Mouse (Mus musculus): ENCODE results near the gene Bean1. TPM values are rescaled to one million over a fixed set of nuclear protein-coding genes. Genes with fewer than 3 reads are reported as not detected.
A peak's percentile ranks its signal among the peaks of the same experiment; 100 is the strongest.

The Bean1 gene
- polyA plus RNA-seq, 1 experiment from 2014 or later: 0.23 TPM

- 85% methylated on average over 4 of the region's 4 CpGs for WGBS
- Histone ChIP-seq H3K27ac (no peak overlapping the region), H3K9me3 (no peaks in the 10 kb centered on the region), H3K4me1 (peaks cover 7% of the 10 kb centered on the region; the same call in 1 of the 2 replicates), H3K36me3 (no peaks in the 10 kb centered on the region), H3K27me3 (ENCODE audit: insufficient read depth, poor library complexity, severe bottlenecking) (peaks cover 16% of the 10 kb centered on the region), H3K4me3 (no peak overlapping the region)
- no peak for DNase-seq (ENCODE audit: low spot score)
Observed at GRCm38 (mm10) chr8:104186827-104187226, 16.6 kb downstream of the Bean1 start.

- H3K9me3 ChIP-seq: no peaks in the 10 kb centered on the region
- H3K27ac ChIP-seq: no peak overlapping the region
- no peak overlapping the region for H3K4me3 ChIP-seq
- no peak for DNase-seq (ENCODE audit: low spot score)
- H3K36me3 ChIP-seq: no peaks in the 10 kb centered on the region
- WGBS: 87% methylated on average over 6 of the region's 6 CpGs
- peaks cover 8% of the 10 kb centered on the region; the same call in 1 of the 2 replicates for H3K27me3 ChIP-seq (ENCODE audit: insufficient read depth, poor library complexity, severe bottlenecking)
- peaks cover 7% of the 10 kb centered on the region; the same call in 1 of the 2 replicates for H3K4me1 ChIP-seq
Observed at GRCm38 (mm10) chr8:104187622-104188021, 17.4 kb downstream of the Bean1 start.

- 56% methylated on average over 5 of the region's 5 CpGs for WGBS
- Histone ChIP-seq H3K4me1 (peaks cover 7% of the 10 kb centered on the region; the same call in 1 of the 2 replicates), H3K36me3 (no peaks in the 10 kb centered on the region), H3K9me3 (no peaks in the 10 kb centered on the region), H3K27me3 (ENCODE audit: insufficient read depth, poor library complexity, severe bottlenecking) (peaks cover 6% of the 10 kb centered on the region; the same call in 1 of the 2 replicates), H3K4me3 (no peak overlapping the region), H3K27ac (no peak overlapping the region)
- DNase-seq (ENCODE audit: low spot score): peak; percentile 53
Observed at GRCm38 (mm10) chr8:104188459-104188858, 18.2 kb downstream of the Bean1 start.

- no peak overlapping the region for H3K4me3 ChIP-seq
- DNase-seq (ENCODE audit: low spot score): no peak
- 73% methylated on average over 6 of the region's 6 CpGs for WGBS
Observed at GRCm38 (mm10) chr8:104190777-104191468, 20.7 kb downstream of the Bean1 start.

DNA sequence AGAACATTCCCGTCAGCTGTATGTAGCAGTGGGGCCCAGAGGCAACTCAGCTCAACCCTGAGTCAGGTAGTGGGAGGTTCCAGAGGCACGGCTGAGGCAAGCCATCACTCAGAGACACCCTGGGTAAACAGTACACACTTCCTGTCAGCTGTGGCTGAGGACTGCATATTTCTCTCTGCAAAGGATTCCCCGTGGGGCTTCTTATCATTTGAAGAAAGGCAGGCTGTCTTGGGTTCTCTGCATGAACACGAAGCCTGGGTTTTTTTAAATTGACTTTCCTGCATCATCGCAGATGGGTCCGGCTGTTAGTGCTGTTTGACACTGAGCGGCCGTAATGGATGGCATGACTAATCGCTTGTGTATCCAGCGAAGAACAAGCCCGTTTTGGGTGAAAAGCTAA is 21.3 kb downstream of the Bean1 start:
- no peak overlapping the region for H3K4me3 ChIP-seq
- H3K4me1 ChIP-seq: peaks cover 7% of the 10 kb centered on the region; the same call in 1 of the 2 replicates
- H3K9me3 ChIP-seq: no peaks in the 10 kb centered on the region
- peak; percentile 76 for DNase-seq (ENCODE audit: low spot score)
- WGBS: 25% methylated on average over 11 of the region's 11 CpGs
- H3K27me3 ChIP-seq (ENCODE audit: insufficient read depth, poor library complexity, severe bottlenecking): no peaks in the 10 kb centered on the region
- H3K27ac ChIP-seq: no peak overlapping the region
- no peaks in the 10 kb centered on the region for H3K36me3 ChIP-seq

More at GRCm38 (mm10) chr8:104190777-104191468, 20.7 kb downstream of the Bean1 start:
- Histone ChIP-seq H3K4me1 (peaks cover 7% of the 10 kb centered on the region; the same call in 1 of the 2 replicates), H3K27ac (no peak overlapping the region), H3K36me3 (no peaks in the 10 kb centered on the region), H3K27me3 (ENCODE audit: insufficient read depth, poor library complexity, severe bottlenecking) (no peaks in the 10 kb centered on the region), H3K9me3 (no peaks in the 10 kb centered on the region)

DNA sequence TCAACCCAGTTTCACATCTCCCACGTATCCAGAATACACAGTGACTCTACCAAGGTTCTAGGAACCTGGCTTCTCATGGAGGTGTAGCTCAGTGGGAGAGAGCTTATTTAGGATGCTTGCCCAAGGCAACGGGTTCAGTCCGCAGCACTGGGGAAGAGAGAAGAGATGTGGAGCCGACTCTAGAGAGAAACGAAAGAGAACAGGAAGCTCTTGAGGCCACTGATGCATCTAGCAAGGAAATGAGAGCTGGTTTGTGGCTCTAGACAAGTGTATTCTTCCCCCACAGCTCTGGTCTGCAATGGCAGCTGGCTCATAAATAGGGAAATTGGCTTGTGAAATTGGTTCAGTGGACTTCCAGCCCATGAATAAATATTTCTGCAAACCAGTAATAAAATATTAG is 29.6 kb downstream of the Bean1 start:
- 80% methylated on average over 5 of the region's 5 CpGs for WGBS

GRCm38 (mm10) chr8:104201622-104202021 is 31.4 kb downstream of the Bean1 start:
- no peak for DNase-seq (ENCODE audit: low spot score)
- H3K27ac ChIP-seq: no peak overlapping the region
- H3K4me1 ChIP-seq: no peaks in the 10 kb centered on the region
- H3K9me3 ChIP-seq: no peaks in the 10 kb centered on the region
- H3K36me3 ChIP-seq: no peaks in the 10 kb centered on the region
- H3K27me3 ChIP-seq (ENCODE audit: insufficient read depth, poor library complexity, severe bottlenecking): peaks cover 5% of the 10 kb centered on the region; the same call in 1 of the 2 replicates
- no peak overlapping the region for H3K4me3 ChIP-seq
- 75% methylated on average over 3 of the region's 3 CpGs for WGBS

More for the DNA sequence above, 29.6 kb downstream of the Bean1 start:
- no peak overlapping the region for H3K27ac ChIP-seq
- H3K36me3 ChIP-seq: no peaks in the 10 kb centered on the region
- no peaks in the 10 kb centered on the region for H3K4me1 ChIP-seq
- H3K9me3 ChIP-seq: no peaks in the 10 kb centered on the region
- H3K4me3 ChIP-seq: no peak overlapping the region
- DNase-seq (ENCODE audit: low spot score): no peak
- peaks cover 5% of the 10 kb centered on the region; the same call in 1 of the 2 replicates for H3K27me3 ChIP-seq (ENCODE audit: insufficient read depth, poor library complexity, severe bottlenecking)

- H3K9me3 ChIP-seq: no peaks in the 10 kb centered on the region
- WGBS: 87% methylated on average over 4 of the region's 4 CpGs
Observed at GRCm38 (mm10) chr8:104202320-104202719, 32.1 kb downstream of the Bean1 start.

GRCm38 (mm10) chr8:104205292-104205691 is 35.0 kb downstream of the Bean1 start:
- H3K27me3 ChIP-seq (ENCODE audit: insufficient read depth, poor library complexity, severe bottlenecking): peaks cover 11% of the 10 kb centered on the region; the same call in 1 of the 2 replicates
- no peaks in the 10 kb centered on the region for H3K4me1 ChIP-seq
- H3K4me3 ChIP-seq: no peak overlapping the region
- WGBS: 58% methylated on average over 3 of the region's 3 CpGs
- H3K36me3 ChIP-seq: no peaks in the 10 kb centered on the region
- no peaks in the 10 kb centered on the region for H3K9me3 ChIP-seq
- H3K27ac ChIP-seq: no peak overlapping the region
- DNase-seq (ENCODE audit: low spot score): no peak

More at GRCm38 (mm10) chr8:104202320-104202719, 32.1 kb downstream of the Bean1 start:
- DNase-seq (ENCODE audit: low spot score): no peak
- Histone ChIP-seq H3K27ac (no peak overlapping the region), H3K27me3 (ENCODE audit: insufficient read depth, poor library complexity, severe bottlenecking) (peaks cover 5% of the 10 kb centered on the region; the same call in 1 of the 2 replicates), H3K4me3 (no peak overlapping the region), H3K36me3 (no peaks in the 10 kb centered on the region), H3K4me1 (no peaks in the 10 kb centered on the region)

- no peaks in the 10 kb centered on the region for H3K36me3 ChIP-seq
- no peak overlapping the region for H3K4me3 ChIP-seq
- no peaks in the 10 kb centered on the region for H3K9me3 ChIP-seq
- 80% methylated on average over 5 of the region's 5 CpGs for WGBS
- DNase-seq (ENCODE audit: low spot score): no peak
- H3K4me1 ChIP-seq: no peaks in the 10 kb centered on the region; the same call in 1 of the 2 replicates
- H3K27ac ChIP-seq: no peak overlapping the region
- peaks cover 46% of the 10 kb centered on the region for H3K27me3 ChIP-seq (ENCODE audit: insufficient read depth, poor library complexity, severe bottlenecking)
Observed at GRCm38 (mm10) chr8:104217601-104218000, 47.4 kb downstream of the Bean1 start.

GRCm38 (mm10) chr8:104219079-104219478 is 48.8 kb downstream of the Bean1 start:
- H3K27ac ChIP-seq: no peak overlapping the region
- no peaks in the 10 kb centered on the region; the same call in 1 of the 2 replicates for H3K4me1 ChIP-seq
- WGBS: 23% methylated on average over 11 of the region's 11 CpGs
- H3K27me3 ChIP-seq (ENCODE audit: insufficient read depth, poor library complexity, severe bottlenecking): peaks cover 37% of the 10 kb centered on the region
- H3K9me3 ChIP-seq: no peaks in the 10 kb centered on the region
- no peak for DNase-seq (ENCODE audit: low spot score)
- peak overlapping the region; percentile 23; the same call in 1 of the 2 replicates for H3K4me3 ChIP-seq
- no peaks in the 10 kb centered on the region for H3K36me3 ChIP-seq

GRCm38 (mm10) chr8:104219806-104220205 is 49.6 kb downstream of the Bean1 start:
- no peaks in the 10 kb centered on the region for H3K36me3 ChIP-seq
- H3K9me3 ChIP-seq: no peaks in the 10 kb centered on the region
- H3K4me1 ChIP-seq: no peaks in the 10 kb centered on the region; the same call in 1 of the 2 replicates
- peak; percentile 86 for DNase-seq (ENCODE audit: low spot score)
- no peak overlapping the region for H3K4me3 ChIP-seq
- H3K27ac ChIP-seq: no peak overlapping the region
- H3K27me3 ChIP-seq (ENCODE audit: insufficient read depth, poor library complexity, severe bottlenecking): peaks cover 30% of the 10 kb centered on the region
- WGBS: 42% methylated on average over 5 of the region's 5 CpGs

- Histone ChIP-seq H3K4me3 (no peak overlapping the region), H3K27ac (no peak overlapping the region), H3K27me3 (ENCODE audit: insufficient read depth, poor library complexity, severe bottlenecking) (no peaks in the 10 kb centered on the region), H3K4me1 (no peaks in the 10 kb centered on the region), H3K36me3 (peaks cover 62% of the 10 kb centered on the region), H3K9me3 (no peaks in the 10 kb centered on the region)
- DNase-seq (ENCODE audit: low spot score): no peak
- WGBS: 87% methylated on average over 5 of the region's 5 CpGs
Observed at GRCm38 (mm10) chr8:104227048-104227447, 56.8 kb downstream of the Bean1 start.
